Mouse (Mus musculus): ENCODE data around the gene Dpp4. TPM values are rescaled to one million over a fixed set of nuclear protein-coding genes. Genes with fewer than 3 reads are reported as not detected.

The Dpp4 gene
- total RNA-seq, 4 experiments from 2014 or later = 1.3 to 3.5 (median 2.3) TPM

GRCm38 (mm10) chr2:62408701-62409201, 3.3 kb downstream of the Dpp4 start:
- DNase-seq = no peak

- DNase-seq = no peak
Observed at GRCm38 (mm10) chr2:62408216-62408615, 3.8 kb downstream of the Dpp4 start.

- no peak for DNase-seq
Observed at GRCm38 (mm10) chr2:62403556-62404135, 8.4 kb downstream of the Dpp4 start.

GRCm38 (mm10) chr2:62401011-62401410, 11.0 kb downstream of the Dpp4 start:
- DNase-seq = no peak

GRCm38 (mm10) chr2:62399832-62400231, 12.2 kb downstream of the Dpp4 start:
- DNase-seq = no peak

- DNase-seq = no peak
Observed at GRCm38 (mm10) chr2:62399361-62399760, 12.7 kb downstream of the Dpp4 start.

GRCm38 (mm10) chr2:62398115-62398875, 13.7 kb downstream of the Dpp4 start:
- DNase-seq = no peak

- DNase-seq = no peak
Observed at GRCm38 (mm10) chr2:62397661-62398060, 14.4 kb downstream of the Dpp4 start.

- no peak for DNase-seq
Observed at GRCm38 (mm10) chr2:62396799-62397198, 15.2 kb downstream of the Dpp4 start.

GRCm38 (mm10) chr2:62394800-62395199, 17.2 kb downstream of the Dpp4 start:
- DNase-seq = no peak

GRCm38 (mm10) chr2:62392098-62392497, 19.9 kb downstream of the Dpp4 start:
- DNase-seq = no peak

- no peak for DNase-seq
Observed at GRCm38 (mm10) chr2:62390961-62391461, 21.0 kb downstream of the Dpp4 start.

GRCm38 (mm10) chr2:62390305-62390704, 21.7 kb downstream of the Dpp4 start:
- no peak for DNase-seq

GRCm38 (mm10) chr2:62388841-62389240, 23.2 kb downstream of the Dpp4 start:
- DNase-seq = no peak

- DNase-seq = no peak
Observed at GRCm38 (mm10) chr2:62383196-62383595, 28.8 kb downstream of the Dpp4 start.

- DNase-seq = no peak
Observed at GRCm38 (mm10) chr2:62382440-62382839, 29.6 kb downstream of the Dpp4 start.

GRCm38 (mm10) chr2:62381756-62382155, 30.3 kb downstream of the Dpp4 start:
- no peak for DNase-seq

GRCm38 (mm10) chr2:62373692-62374091, 38.3 kb downstream of the Dpp4 start:
- DNase-seq = no peak

GRCm38 (mm10) chr2:62370048-62370447, 42.0 kb downstream of the Dpp4 start:
- DNase-seq = no peak

- DNase-seq = no peak
Observed at GRCm38 (mm10) chr2:62368349-62369053, 43.5 kb downstream of the Dpp4 start.

GRCm38 (mm10) chr2:62363606-62364005, 48.4 kb downstream of the Dpp4 start:
- DNase-seq = no peak

- DNase-seq = no peak
Observed at GRCm38 (mm10) chr2:62362211-62362610, 49.8 kb downstream of the Dpp4 start.

GRCm38 (mm10) chr2:62361514-62361913, 50.5 kb downstream of the Dpp4 start:
- DNase-seq = no peak
